Mouse (Mus musculus): ENCODE measurements around the gene Ptpre. TPM values are rescaled to one million over a fixed set of nuclear protein-coding genes. Genes with fewer than 3 reads are reported as not detected.

The Ptpre gene
- total RNA-seq, 2 experiments from 2014 or later: 49.6 to 74.2 TPM

DNA sequence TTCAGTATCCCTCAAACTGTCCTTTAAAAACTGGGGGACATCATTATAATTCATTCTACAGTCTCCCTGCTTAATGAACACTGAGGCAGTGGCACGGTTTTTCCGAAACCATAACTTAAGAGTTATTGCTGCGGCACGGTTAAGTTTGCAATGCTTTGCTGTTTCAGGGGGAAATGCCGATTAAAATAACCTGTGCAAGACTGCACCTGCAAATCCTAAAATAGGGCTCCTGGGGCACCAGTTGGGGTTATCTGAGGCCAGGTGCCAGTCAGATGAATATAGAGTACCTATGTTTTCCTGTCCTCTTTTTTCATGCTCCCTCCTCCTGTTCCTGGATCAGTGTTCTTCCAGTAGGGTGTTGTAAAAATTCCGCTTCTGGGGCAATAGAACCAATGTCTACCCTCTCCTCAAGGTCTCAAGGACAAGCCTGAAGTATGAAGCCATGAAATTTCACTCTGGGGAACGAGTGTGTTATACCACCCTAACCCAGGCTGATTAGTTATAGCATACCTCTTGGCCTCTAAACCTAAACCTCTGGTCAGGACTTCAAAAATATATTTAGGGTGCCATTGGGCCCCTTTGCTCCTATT lies 179.8 kb downstream of the Ptpre start:
- ATAC-seq (replicated peaks; ENCODE audit: poor library complexity): no peak

DNA sequence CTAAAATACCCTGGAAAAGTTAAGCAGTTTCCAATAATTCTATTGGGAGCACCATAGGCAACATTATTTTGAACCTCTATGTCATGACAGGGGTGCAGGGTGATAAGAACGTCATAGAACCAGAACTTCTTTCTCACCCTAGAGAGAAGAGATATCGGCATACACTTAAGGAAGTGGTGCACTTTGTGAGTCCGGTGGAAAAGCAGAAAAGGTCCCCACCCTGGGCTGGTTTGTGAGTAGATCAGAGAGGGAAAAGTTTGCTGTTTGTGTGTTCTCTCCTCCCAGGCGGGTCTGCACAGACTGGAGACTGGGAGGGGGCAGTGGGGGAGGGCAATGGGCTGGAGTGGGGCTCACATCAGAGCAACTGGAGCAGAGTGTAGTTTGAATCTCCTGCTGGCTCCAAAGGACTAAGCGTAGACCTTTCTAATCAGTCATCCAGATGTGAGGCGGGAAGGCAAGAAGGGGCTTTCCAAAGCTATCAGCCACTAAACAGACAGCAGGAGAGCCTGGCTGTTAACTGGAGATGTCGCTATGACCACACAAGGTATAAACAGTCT lies 184.2 kb downstream of the Ptpre start:
- peak; percentile 85 for ATAC-seq (replicated peaks; ENCODE audit: poor library complexity)

DNA sequence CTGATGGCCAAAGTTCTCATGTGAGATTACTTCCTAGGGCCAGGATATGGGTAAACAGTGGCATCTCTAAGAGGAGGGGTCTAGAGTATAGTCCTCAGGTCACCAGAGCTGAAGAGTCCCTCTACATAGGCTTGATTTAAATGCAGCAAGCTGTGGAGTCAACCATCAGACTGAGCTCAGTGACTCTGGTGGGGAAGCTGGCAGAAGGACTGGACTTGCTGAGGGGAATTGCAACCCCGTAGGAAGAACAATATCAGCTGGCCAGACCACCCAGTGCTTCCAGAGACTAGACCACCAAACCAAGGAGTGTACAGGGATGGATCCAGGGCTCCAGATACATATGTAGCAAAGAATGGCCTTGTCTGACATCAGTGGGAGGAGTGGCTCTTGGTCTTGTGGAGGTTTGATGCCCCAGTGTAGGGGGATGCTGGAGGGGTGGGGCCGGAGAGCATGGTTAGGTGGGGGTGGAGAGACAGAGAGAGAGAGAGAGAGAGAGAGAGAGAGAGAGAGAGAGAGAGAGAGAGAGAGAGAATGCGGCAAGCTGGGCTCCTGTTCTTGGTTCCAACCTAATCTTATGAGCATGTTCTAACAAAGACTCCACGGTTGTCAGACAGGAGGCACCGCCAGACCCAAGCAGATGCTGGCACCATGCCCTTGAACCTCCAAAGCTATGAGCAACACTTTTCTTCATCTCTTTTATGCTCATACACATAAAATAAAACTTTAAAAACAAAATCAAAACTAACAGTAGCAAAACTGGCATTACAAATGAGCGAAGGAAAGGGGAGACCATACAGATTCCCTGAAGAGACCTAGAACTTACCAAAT lies 184.9 kb downstream of the Ptpre start:
- ATAC-seq (replicated peaks; ENCODE audit: poor library complexity): 0 out of 2 replicates have a peak, but pooled peaks have one; percentile 12

DNA sequence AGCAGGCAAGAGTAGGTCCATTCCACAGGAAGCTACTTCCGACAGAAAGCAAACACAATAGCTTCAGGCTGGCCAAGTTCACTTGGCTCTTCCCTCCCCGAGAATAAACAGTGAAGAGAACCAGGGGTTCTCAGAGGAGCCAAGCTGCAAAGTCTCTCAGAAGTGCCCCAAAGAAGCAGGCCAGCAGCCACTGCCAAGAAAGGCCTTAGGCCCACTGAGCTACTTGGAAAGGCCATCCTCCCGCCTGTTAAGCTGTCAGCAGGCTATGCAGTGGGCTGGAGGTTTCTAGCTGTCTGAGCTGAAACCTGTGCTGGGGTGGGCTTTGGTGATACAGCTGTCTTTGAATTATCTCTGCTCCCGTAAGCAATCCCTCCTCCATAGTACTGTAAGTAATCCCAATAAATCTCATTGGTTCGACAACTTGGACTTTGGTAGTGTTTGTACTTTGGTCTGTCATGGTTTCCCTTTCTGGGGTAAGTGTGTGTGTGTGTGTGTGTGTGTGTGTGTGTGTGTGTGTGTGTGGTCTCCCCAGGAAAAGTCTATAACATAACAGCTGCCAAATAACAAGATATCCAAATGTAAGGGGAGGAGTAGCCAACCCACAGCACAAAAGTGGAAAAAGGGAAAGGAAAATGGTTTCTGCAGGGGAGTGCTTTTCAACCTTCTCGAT lies 186.5 kb downstream of the Ptpre start:
- ATAC-seq (replicated peaks; ENCODE audit: poor library complexity): no peak

DNA sequence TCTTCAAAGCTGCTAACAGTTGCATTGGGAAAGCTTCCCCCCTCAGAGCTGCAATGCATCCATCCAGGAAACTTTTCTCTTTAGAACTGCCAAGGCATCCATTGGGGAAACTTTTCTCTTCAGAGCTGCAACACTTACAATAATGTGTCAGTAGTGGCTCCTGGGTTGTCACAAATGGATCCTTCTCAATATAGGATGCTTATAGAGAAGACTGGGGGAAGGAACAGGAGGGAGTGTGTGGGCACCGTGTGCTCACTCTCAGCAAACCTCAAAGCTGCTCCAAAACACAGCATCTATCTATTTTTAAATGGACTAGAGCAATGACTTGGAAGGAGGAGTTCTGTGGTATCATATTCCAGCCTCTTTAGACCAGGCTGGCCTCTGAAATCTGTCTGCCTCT lies 189.4 kb downstream of the Ptpre start:
- ATAC-seq (replicated peaks; ENCODE audit: poor library complexity): no peak

DNA sequence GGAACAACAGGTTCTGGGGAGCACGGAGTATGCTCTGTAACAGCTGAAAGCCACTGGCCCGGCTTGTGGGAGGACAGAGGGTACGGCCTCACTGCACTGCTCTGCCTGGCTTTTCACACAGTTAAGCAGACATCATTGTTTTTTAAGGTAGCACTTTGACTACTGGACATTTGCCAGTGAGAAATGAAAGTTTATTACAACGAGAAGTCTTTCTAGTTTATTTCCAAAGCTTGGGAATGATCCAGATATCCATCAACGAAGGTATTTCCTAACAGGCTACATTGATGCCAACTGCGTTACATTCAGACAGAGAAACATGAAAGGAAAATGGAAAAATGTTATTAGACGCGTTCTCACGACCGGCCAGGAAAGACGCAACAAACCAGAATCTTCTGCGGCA lies 190.8 kb downstream of the Ptpre start:
- no peak for ATAC-seq (replicated peaks; ENCODE audit: poor library complexity)

DNA sequence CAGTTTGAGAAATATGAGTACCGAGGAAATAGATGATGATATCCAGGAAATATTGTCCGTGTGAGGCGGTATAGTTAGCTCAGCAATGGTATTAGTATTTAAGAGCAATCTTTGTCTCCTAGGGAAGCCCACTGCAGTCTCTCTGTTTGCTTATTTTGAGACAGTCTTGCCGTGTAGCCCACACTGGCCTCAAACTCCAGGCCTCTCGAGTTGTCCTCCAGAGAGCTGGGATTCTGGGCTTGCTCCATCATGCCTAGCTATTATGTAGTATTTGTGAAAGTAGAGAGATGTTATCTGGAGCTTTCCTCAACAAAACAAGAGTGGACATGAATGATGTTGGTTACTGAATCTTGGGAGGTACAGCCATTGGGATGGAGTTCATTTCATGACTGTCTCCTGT lies 197.1 kb downstream of the Ptpre start:
- ATAC-seq (replicated peaks; ENCODE audit: poor library complexity): no peak

DNA sequence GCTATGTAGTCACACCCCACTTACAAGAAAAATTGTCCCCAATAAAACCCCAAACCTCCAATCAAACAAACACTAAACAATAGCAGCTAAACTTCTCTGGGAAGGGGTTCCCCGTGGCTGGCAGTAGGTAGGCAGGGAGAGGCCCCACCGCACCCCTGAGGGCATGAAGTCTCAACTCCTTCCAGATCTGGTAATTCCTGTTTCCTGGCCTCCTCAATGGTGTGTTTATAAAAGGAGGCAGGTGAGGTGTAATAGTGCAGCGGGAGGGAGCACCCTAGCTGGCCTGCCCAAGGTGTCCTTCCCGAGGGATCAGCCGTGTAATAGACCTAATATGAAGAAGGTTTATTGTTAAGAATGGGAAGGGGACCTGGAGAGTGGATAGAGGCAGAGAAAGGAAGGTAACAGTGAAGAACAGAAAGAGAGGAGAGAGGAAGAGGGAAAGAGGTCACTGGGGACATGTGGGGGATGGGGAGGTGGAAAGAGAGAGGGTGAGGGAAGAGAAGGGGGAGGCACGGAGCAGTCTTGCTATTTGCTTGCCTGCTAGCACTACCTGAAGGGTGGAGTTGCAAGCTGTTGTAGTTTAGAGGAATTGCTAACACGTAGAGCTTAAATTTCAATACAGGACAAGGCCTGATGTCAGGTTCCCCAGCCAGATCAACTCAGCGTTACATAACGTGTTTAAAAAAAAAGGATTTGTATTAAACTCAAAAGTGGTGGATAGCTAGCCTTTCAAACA lies 197.8 kb downstream of the Ptpre start:
- no peak for ATAC-seq (replicated peaks; ENCODE audit: poor library complexity)

Other genes starting within 250 kb of the Ptpre start
- gene Foxi2, start 127.2 kb upstream of the Ptpre start, total RNA-seq (2015): not detected in 2 replicates
- gene Foxi2, start 127.2 kb upstream of the Ptpre start, total RNA-seq (2017): not detected in 2 replicates
- 0.07 TPM in 1 of 2 replicates, not detected in the other for gene Clrn3, start 8.8 kb upstream of the Ptpre start, total RNA-seq (2015)
- not detected in 2 replicates for gene Clrn3, start 8.8 kb upstream of the Ptpre start, total RNA-seq (2017)
- 389 and 403 TPM in 2 replicates for gene Mki67, start 178.9 kb downstream of the Ptpre start, total RNA-seq (2015)
- gene Mki67, start 178.9 kb downstream of the Ptpre start, total RNA-seq (2017): 247 and 299 TPM in 2 replicates